Mouse (Mus musculus): ENCODE measurements around the gene Gfi1. TPM values are rescaled to one million over a fixed set of nuclear protein-coding genes. Genes with fewer than 3 reads are reported as not detected.

Gene Gfi1
- total RNA-seq (2015; ENCODE audit: low replicate concordance), result 6.1 and 14.6 TPM in 2 replicates
- 13.2 and 13.4 TPM in 2 replicates for total RNA-seq (2017; ENCODE audit: low replicate concordance)

GRCm38 (mm10) chr5:107725435-107726261 lies at the start of gene Gfi1:
Gene Gfi1 (minus strand): TSS chr5:107726036.
- no peak for ATAC-seq (replicated peaks; ENCODE audit: low FRiP score, poor library complexity, severe bottlenecking)

GRCm38 (mm10) chr5:107772049-107772448 lies 46.2 kb upstream of the Gfi1 start:
- ATAC-seq (replicated peaks; ENCODE audit: low FRiP score, poor library complexity, severe bottlenecking), result no peak

DNA sequence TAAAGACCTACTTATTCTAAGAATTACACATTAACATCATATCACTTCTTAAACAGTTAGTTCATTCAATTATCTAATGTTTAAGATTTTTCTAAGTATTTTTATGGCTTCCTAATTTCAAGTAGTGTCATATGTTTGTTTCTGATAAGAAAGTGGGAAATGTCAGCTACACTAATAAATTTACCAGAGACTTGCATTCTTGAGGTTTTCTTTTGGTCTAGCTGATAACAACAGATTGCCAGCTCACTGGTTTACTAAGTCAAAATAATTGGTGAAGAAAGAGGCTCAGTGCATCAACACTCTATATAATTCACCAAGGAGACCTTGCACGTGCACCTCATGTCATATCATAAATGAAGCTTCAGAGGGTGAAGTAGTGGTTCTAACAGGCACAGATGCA lies 42.4 kb upstream of the Gfi1 start:
- ATAC-seq (replicated peaks; ENCODE audit: low FRiP score, poor library complexity, severe bottlenecking), result no peak

DNA sequence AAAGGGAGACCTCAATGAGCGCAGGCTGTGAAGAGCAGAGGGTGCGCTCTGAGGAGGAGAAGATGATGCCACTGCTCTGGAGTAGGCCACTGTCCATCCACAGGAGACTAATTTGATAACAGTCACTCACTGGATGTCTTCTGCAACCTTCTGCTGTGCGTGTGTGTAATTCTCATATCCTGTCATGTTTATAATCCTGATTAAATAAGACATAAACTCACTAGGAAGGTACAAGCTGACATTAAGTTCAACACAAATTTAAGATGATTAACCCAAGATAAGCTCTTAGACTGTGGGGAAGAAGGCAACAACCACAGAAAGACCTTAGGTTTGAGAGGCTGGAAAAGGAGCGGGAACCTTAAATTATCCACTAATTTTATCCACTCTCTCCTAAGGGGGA lies 40.1 kb upstream of the Gfi1 start:
- no peak for ATAC-seq (replicated peaks; ENCODE audit: low FRiP score, poor library complexity, severe bottlenecking)

DNA sequence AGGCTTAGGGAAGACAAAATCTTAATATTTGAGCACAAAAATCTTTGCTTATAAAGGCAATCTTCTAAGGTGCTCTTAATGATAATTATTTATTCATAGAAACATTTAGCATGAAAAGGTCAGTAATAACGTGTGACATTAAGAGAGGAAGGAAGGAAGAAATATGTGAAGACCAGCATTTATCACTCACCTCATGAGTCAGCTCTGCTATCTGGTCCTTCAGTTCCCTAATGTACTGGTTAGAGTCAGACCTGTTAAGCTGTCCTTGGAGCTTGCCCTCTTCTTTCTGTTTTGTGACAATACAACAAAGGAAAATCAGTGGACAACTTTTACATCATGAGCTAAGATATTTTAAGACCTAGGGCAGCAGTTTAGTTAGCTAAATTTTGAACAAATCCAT lies 38.6 kb upstream of the Gfi1 start:
- ATAC-seq (replicated peaks; ENCODE audit: low FRiP score, poor library complexity, severe bottlenecking), result no peak

DNA sequence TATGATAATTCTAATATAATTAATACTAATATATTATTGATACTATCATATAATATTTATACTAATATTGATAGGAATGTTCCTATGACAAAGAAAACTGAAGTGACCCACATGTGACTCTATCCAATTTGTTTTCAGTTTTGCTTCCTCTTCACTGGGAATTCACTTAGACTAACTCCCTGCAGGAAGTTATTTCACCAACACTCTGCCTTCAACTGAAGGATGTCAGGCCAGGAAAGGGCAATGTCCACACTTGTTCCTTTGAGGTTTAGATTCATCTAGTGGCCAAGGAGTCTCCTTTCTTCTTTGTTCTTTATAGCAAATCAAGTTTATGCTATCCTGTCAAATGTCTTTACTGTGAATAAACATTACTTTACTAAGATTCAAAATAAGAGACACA lies 37.8 kb upstream of the Gfi1 start:
- ATAC-seq (replicated peaks; ENCODE audit: low FRiP score, poor library complexity, severe bottlenecking), result no peak

DNA sequence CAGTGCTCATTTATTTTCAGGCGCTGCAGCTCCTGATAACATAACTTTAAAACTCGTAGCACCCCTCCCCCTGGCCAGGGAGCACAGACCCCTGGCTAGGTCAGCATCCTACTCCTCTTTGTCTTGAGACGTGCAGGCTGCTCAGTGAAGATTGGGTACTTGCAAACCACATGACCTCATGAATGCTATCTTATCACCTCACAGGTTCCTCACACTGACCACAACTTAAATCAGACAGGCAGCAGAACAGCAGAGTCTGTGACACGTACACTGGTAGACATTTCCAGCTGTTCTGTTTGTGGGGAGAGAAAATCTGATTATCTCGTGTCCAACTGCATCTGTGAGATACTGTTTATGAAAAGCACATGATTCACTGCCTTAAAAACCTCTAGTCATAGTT lies 33.3 kb upstream of the Gfi1 start:
- ATAC-seq (replicated peaks; ENCODE audit: low FRiP score, poor library complexity, severe bottlenecking), result peak; percentile 47; the same call in 1 of the 2 replicates

DNA sequence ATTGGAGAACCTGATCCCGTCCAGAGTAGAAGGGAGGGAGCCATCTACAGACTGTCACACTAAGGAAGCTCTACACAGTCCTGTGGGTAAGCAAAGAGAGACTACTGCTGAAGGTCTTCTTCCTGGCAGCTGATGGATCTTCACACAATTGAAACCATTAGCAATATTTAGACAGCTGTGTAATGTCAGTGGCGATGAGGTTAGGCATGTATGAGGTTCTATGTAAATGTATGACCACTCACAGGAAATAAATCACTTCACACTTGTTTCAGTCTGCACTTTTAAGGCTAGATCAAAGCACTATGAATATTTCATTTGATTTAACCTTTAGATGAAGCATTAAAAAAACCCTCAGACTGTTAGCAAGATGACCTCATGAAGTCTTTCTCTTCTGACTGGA lies 30.2 kb upstream of the Gfi1 start:
- no peak for ATAC-seq (replicated peaks; ENCODE audit: low FRiP score, poor library complexity, severe bottlenecking)

- no peak for ATAC-seq (replicated peaks; ENCODE audit: low FRiP score, poor library complexity, severe bottlenecking)
These were observed 28.9 kb upstream of the Gfi1 start for GRCm38 (mm10) chr5:107754740-107755139.

DNA sequence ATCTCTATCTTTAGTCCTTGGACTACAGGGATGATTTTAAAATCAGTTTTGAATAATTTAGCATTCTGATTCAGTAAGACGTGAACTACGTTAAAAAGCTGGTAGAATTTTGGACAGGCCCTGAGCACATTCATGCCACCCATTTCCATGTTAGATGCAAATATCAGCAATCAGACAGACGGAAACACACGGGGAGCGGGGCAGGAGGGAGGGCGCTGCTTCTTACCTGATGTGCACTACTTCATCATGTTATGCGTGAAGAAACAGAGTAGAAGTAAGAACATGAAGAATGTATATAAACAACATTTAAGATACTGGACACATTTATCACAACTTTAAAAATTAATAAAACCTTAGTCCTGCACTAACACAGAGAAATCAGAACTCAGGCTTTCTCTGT lies 27.8 kb upstream of the Gfi1 start:
- ATAC-seq (replicated peaks; ENCODE audit: low FRiP score, poor library complexity, severe bottlenecking), result no peak

GRCm38 (mm10) chr5:107749229-107749916 lies 23.5 kb upstream of the Gfi1 start:
- no peak for ATAC-seq (replicated peaks; ENCODE audit: low FRiP score, poor library complexity, severe bottlenecking)

- no peak for ATAC-seq (replicated peaks; ENCODE audit: low FRiP score, poor library complexity, severe bottlenecking)
These were observed 13.2 kb upstream of the Gfi1 start for GRCm38 (mm10) chr5:107739023-107739422.

GRCm38 (mm10) chr5:107738296-107738695 lies 12.5 kb upstream of the Gfi1 start:
- no peak for ATAC-seq (replicated peaks; ENCODE audit: low FRiP score, poor library complexity, severe bottlenecking)

GRCm38 (mm10) chr5:107736171-107736570 lies 10.3 kb upstream of the Gfi1 start:
- no peak for ATAC-seq (replicated peaks; ENCODE audit: low FRiP score, poor library complexity, severe bottlenecking)

- ATAC-seq (replicated peaks; ENCODE audit: low FRiP score, poor library complexity, severe bottlenecking), result no peak
These were observed 6.0 kb upstream of the Gfi1 start for GRCm38 (mm10) chr5:107731844-107732243.

GRCm38 (mm10) chr5:107731408-107731807 lies 5.6 kb upstream of the Gfi1 start:
- no peak for ATAC-seq (replicated peaks; ENCODE audit: low FRiP score, poor library complexity, severe bottlenecking)

GRCm38 (mm10) chr5:107727007-107727402 lies 1.2 kb upstream of the Gfi1 start:
- ATAC-seq (replicated peaks; ENCODE audit: low FRiP score, poor library complexity, severe bottlenecking), result no peak

DNA sequence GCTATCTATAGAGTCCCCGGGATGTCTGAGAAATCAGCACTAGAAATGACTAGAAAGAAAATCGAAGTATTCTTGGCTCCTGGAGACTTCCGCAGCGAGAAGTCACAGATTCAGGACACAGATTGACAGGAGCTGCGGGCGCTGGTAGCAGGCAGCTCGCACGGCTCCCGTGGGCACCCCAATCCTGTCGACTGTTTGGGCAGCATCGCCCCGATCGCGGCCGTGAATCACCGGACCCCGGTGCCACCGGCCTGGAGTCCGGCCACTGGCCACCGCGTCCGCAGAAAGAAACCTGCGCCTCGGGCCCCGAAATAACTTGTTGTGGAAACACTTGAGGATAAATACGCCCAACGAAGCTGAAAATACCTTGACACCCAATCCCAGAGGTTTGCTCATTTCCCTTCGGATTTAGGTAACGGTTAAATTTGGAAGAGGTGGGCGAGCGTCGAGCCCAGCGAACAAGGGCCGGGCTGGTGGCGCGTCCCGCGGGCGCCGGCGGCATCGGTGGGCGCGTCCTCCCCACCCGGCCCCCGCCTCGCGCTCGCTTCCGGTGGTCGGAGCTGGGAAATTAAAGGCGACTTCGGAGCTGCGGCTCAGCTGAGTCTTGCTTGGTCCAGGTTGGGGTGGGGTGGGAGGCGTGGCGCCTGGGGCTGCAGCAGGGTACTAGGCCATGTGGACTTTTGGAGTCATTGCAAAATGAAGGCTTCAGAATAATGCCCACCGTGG lies 608 bp upstream of the Gfi1 start:
- no peak for ATAC-seq (replicated peaks; ENCODE audit: low FRiP score, poor library complexity, severe bottlenecking)

- no peak for ATAC-seq (replicated peaks; ENCODE audit: low FRiP score, poor library complexity, severe bottlenecking)
These were observed 988 bp downstream of the Gfi1 start for GRCm38 (mm10) chr5:107724661-107725434.
